In genomic region chr10:35949056-35949455, GRCm38 (mm10) we compare ENCODE assay signal across 23 mouse cellular contexts.
"Had no signal": no experiment of that assay in that cellular context is flagged by ENCODE, and none has a peak within 500 bp of the region (broad histone marks: within the 10 kb centered on the region; RNA-seq: fewer than 3 reads in every experiment).

No protein-coding gene starts in this region.

- H3K27ac ChIP-seq: heart, adult 2 months; heart, embryonic 13.5 days; heart, embryonic 15.5 days; hindbrain, embryonic 13.5 days; hindbrain, embryonic 15.5 days; hindbrain, postnatal 0 days; limb, embryonic 13.5 days; limb, embryonic 15.5 days; liver, embryonic 12.5 days; liver, embryonic 14.5 days had no signal

- DNase-seq: forebrain, postnatal 0 days; gastrocnemius, postnatal 14 days; gastrocnemius, postnatal 36 days; heart, adult 11 months; heart, adult 2 months; heart, postnatal 14 days; heart, postnatal 36 days; kidney, adult 11 months; kidney, postnatal 10 days; layer of hippocampus, adult 9-11 months; layer of hippocampus, postnatal 36 days; left cerebral cortex, postnatal 4 days had no signal

- H3K9ac ChIP-seq: forebrain, postnatal 0 days; heart, embryonic 13.5 days; heart, embryonic 15.5 days; hindbrain, embryonic 13.5 days; hindbrain, embryonic 15.5 days; limb, embryonic 13.5 days; limb, embryonic 15.5 days; liver, embryonic 12.5 days; liver, embryonic 14.5 days had no signal

- ATAC-seq: forebrain, postnatal 0 days; hindbrain, postnatal 0 days; intestine, embryonic 16.5 days; liver, embryonic 12.5 days had no signal

- H3K4me3 ChIP-seq: heart, adult 2 months; heart, embryonic 13.5 days; heart, embryonic 15.5 days; hindbrain, embryonic 13.5 days; hindbrain, embryonic 15.5 days; limb, embryonic 13.5 days; limb, embryonic 15.5 days; liver, embryonic 12.5 days had no signal

- H3K4me1 ChIP-seq: heart, embryonic 13.5 days; heart, embryonic 15.5 days; hindbrain, embryonic 13.5 days; hindbrain, embryonic 15.5 days; limb, embryonic 13.5 days; limb, embryonic 15.5 days; liver, embryonic 12.5 days had no signal

- H3K4me2 ChIP-seq: heart, embryonic 11.5 days; heart, embryonic 13.5 days; heart, embryonic 15.5 days; hindbrain, embryonic 13.5 days; hindbrain, embryonic 15.5 days; limb, embryonic 13.5 days; limb, embryonic 15.5 days; liver, embryonic 12.5 days had no signal

- H3K27me3 ChIP-seq: heart, embryonic 13.5 days; heart, embryonic 15.5 days; hindbrain, embryonic 13.5 days; hindbrain, embryonic 15.5 days; limb, embryonic 13.5 days; limb, embryonic 15.5 days; liver, embryonic 12.5 days had no signal

- H3K36me3 ChIP-seq: heart, embryonic 13.5 days; heart, embryonic 15.5 days; hindbrain, embryonic 13.5 days; hindbrain, embryonic 15.5 days; limb, embryonic 13.5 days; limb, embryonic 15.5 days; liver, embryonic 12.5 days had no signal

- H3K9me3 ChIP-seq: heart, embryonic 13.5 days; heart, embryonic 15.5 days; hindbrain, embryonic 13.5 days; hindbrain, embryonic 15.5 days; limb, embryonic 13.5 days; limb, embryonic 15.5 days; liver, embryonic 12.5 days had no signal
